ENCODE assay signal across 22 mouse cellular contexts in genomic region chr12:72005307-72005706, GRCm38 (mm10).
"Had no signal": no experiment of that assay in that cellular context is flagged by ENCODE, and none has a peak within 500 bp of the region (broad histone marks: within the 10 kb centered on the region; RNA-seq: fewer than 3 reads in every experiment).

No protein-coding gene starts in this region.

- H3K4me2 ChIP-seq: limb, embryonic 12.5 days; limb, embryonic 15.5 days; liver, embryonic 11.5 days; lung, embryonic 14.5 days; midbrain, embryonic 12.5 days; midbrain, embryonic 15.5 days; neural tube, embryonic 12.5 days; neural tube, embryonic 15.5 days had no signal

- H3K27ac ChIP-seq: limb, embryonic 12.5 days; limb, embryonic 15.5 days; liver, embryonic 14.5 days; macrophage; midbrain, embryonic 12.5 days; midbrain, embryonic 15.5 days; neural tube, embryonic 12.5 days; neural tube, embryonic 15.5 days; stomach, postnatal 0 days had no signal

- H3K4me3 ChIP-seq: limb, embryonic 12.5 days; limb, embryonic 15.5 days; midbrain, embryonic 12.5 days; midbrain, embryonic 15.5 days; neural tube, embryonic 12.5 days; neural tube, embryonic 15.5 days had no signal

- H3K4me1 ChIP-seq: limb, embryonic 12.5 days; midbrain, embryonic 12.5 days; midbrain, embryonic 15.5 days; neural tube, embryonic 12.5 days; neural tube, embryonic 15.5 days had no signal

- H3K36me3 ChIP-seq: limb, embryonic 12.5 days; limb, embryonic 15.5 days; midbrain, embryonic 12.5 days; midbrain, embryonic 15.5 days; neural tube, embryonic 12.5 days; neural tube, embryonic 15.5 days had no signal

- H3K9me3 ChIP-seq: limb, embryonic 12.5 days; limb, embryonic 15.5 days; midbrain, embryonic 12.5 days; midbrain, embryonic 15.5 days; neural tube, embryonic 12.5 days; neural tube, embryonic 15.5 days had no signal

- ATAC-seq: liver, postnatal 0 days; lung, postnatal 0 days; midbrain, embryonic 15.5 days had no signal

- DNase-seq: kidney, postnatal 10 days; kidney, postnatal 36 days; left cerebral cortex, postnatal 4 days; liver, postnatal 0 days; lung, embryonic 14.5 days; right cerebral cortex, adult 18-20 months; right cerebral cortex, postnatal 14 days; right cerebral cortex, postnatal 4 days; thymus, adult 2 months; thymus, postnatal 14 days; thymus, postnatal 4 days had no signal

- H3K27me3 ChIP-seq: limb, embryonic 12.5 days; limb, embryonic 15.5 days; midbrain, embryonic 12.5 days; midbrain, embryonic 15.5 days; neural tube, embryonic 12.5 days; neural tube, embryonic 15.5 days had no signal

- H3K9ac ChIP-seq: limb, embryonic 12.5 days; limb, embryonic 15.5 days; liver, embryonic 14.5 days; liver, postnatal 0 days; lung, embryonic 14.5 days; midbrain, embryonic 12.5 days; midbrain, embryonic 15.5 days; neural tube, embryonic 12.5 days; neural tube, embryonic 15.5 days had no signal
